Mouse (Mus musculus): ENCODE data around the gene Msh5. TPM values are rescaled to one million over a fixed set of nuclear protein-coding genes. Genes with fewer than 3 reads are reported as not detected.
A peak's percentile ranks its signal among the peaks of the same experiment; 100 is the strongest.

Msh5 gene
- polyA plus RNA-seq (2014; fragmentation: Nextera tagmentation; extraction: Ambion mirVana): 1.5 and 2.4 TPM in 2 replicates

DNA sequence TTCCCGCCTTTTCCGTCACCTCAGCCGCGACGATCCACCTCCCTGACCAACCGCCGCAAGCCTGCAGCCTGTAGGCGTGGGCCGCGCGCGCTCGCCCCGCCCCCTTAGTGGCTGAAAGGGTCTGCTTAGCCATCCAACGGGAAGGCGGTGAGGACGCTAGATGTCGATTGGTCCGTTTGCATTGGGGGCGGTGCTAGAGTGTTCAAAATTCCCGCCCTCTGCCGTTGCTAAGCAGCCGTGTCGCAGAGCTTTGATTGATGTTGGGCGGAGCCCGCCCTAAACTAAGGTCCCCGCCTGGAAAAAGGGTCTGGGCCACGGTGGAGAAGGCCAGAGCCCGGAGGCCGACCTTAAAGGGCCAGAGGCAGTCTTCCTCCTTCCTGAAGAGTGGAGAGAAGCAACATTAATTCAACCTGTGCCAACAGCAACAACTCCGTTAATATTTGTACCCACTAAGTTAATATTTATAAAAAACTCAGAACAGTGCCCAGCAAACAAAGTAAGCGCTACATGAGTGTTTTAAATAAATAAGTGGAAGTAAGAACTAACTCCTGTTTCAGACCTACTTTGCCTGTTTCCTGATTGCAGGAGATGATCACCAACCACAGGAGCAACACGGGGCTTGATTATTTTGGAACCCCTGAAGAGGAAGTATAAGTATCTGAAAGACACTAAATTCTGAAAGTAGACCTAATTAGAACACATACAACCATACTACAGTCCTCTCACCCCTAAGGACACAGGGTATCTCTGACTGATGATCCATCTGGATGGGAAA, at the start of gene Msh5:
Msh5 (minus strand) TSS at position 65 of the 775 bp plus-strand sequence.
- 2% methylated on average over 33 of the region's 33 CpGs for whole genome bisulfite sequencing
- Histone ChIP-seq H3K4me2 (replicated peaks) (peak within 1 kb of the TSS; percentile 99), H3K9me3 (ENCODE audit: control insufficient read depth, low read length) (no peaks in the 10 kb centered on the region), H3K36me3 (replicated peaks; ENCODE audit: control insufficient read depth, insufficient read depth) (no peaks in the 10 kb centered on the region), H3K4me3 (replicated peaks; ENCODE audit: low read length) (peak within 1 kb of the TSS; percentile 56), H3K27me3 (ENCODE audit: control insufficient read depth, insufficient read depth, low read length) (no peaks in the 10 kb centered on the region), H3K9ac (peak within 1 kb of the TSS; percentile 84), H3K4me1 (replicated peaks; ENCODE audit: control insufficient read depth, insufficient read depth, low read length) (peaks cover 27% of the 10 kb centered on the region), H3K27ac (peak within 1 kb of the TSS; percentile 43; the same call in 1 of the 2 replicates)
- peak; percentile 98 for ATAC-seq (ENCODE audit: low FRiP score)
- DNase-seq (ENCODE audit: low spot score): peak; percentile 97

DNA sequence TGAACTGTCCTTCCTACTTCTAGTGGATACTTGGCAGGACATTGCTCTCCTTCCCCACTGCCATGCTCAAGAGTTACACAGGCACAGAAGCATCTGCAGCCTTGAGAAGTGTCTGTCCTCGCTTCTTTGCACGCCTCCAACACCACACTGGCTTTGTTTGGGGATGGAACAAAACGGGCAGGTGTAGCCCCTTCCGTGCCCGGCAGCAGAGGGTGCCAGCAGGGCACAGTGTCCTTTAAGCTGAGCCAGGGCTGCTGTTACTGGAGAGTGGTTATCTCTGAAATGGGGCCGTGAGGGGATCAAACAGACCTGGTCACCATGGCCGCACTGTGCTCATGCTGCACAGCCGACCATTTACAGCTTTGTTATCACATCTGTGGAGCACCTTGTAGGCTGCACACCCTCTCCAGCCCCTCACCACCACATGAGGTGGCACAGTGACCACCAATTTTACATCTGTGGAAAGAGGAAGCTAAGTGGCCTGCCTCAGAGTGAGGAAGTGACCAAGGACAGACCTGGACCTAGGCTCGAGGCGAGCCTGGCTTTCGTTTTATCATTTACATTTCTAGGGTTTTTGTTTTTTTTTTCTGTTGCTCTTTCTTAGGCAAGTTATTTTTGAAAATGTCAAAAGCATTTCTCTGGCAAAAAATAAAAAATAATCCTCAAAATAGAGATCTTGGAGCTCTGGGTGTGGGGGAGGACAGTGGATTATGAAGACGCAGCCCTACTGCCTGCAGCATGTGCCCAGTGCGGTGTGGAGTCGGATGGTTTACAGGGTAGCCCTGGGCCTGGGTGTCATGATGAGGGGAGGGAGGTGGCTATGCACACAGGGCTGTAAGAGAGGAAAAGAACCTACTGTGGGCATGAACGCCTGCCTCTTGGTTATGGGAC, 48.2 kb upstream of the Msh5 start:
- WGBS: 94% methylated on average over 15 of the region's 15 CpGs
- Histone ChIP-seq H3K27ac (no peak overlapping the region), H3K9me3 (ENCODE audit: control insufficient read depth, low read length) (no peaks in the 10 kb centered on the region), H3K9ac (no peak overlapping the region), H3K4me1 (replicated peaks; ENCODE audit: control insufficient read depth, insufficient read depth, low read length) (peaks cover 9% of the 10 kb centered on the region), H3K4me2 (replicated peaks) (no peak overlapping the region), H3K36me3 (replicated peaks; ENCODE audit: control insufficient read depth, insufficient read depth) (peaks cover 83% of the 10 kb centered on the region), H3K4me3 (replicated peaks; ENCODE audit: low read length) (no peak overlapping the region), H3K27me3 (ENCODE audit: control insufficient read depth, insufficient read depth, low read length) (no peaks in the 10 kb centered on the region)
- DNase-seq (ENCODE audit: low spot score) (no peak), ATAC-seq (ENCODE audit: low FRiP score) (no peak)

- H3K9ac ChIP-seq: no peak overlapping the region
- WGBS: 89% methylated on average over 14 of the region's 14 CpGs
- H3K4me2 ChIP-seq (replicated peaks): no peak overlapping the region
- ATAC-seq (ENCODE audit: low FRiP score) (no peak), DNase-seq (ENCODE audit: low spot score) (no peak)
- H3K27me3 ChIP-seq (ENCODE audit: control insufficient read depth, insufficient read depth, low read length): no peaks in the 10 kb centered on the region
- H3K9me3 ChIP-seq (ENCODE audit: control insufficient read depth, low read length): no peaks in the 10 kb centered on the region
- peaks cover 62% of the 10 kb centered on the region for H3K36me3 ChIP-seq (replicated peaks; ENCODE audit: control insufficient read depth, insufficient read depth)
- no peak overlapping the region for H3K4me3 ChIP-seq (replicated peaks; ENCODE audit: low read length)
- H3K4me1 ChIP-seq (replicated peaks; ENCODE audit: control insufficient read depth, insufficient read depth, low read length): peaks cover 10% of the 10 kb centered on the region
- H3K27ac ChIP-seq: no peak overlapping the region
Observed at GRCm38 (mm10) chr17:35092403-35093198, 46.1 kb upstream of the Msh5 start.

GRCm38 (mm10) chr17:35090166-35090932, 43.8 kb upstream of the Msh5 start:
- DNase-seq (ENCODE audit: low spot score) (no peak), ATAC-seq (ENCODE audit: low FRiP score) (no peak)
- Histone ChIP-seq H3K4me1 (replicated peaks; ENCODE audit: control insufficient read depth, insufficient read depth, low read length) (peaks cover 10% of the 10 kb centered on the region), H3K27me3 (ENCODE audit: control insufficient read depth, insufficient read depth, low read length) (no peaks in the 10 kb centered on the region), H3K27ac (peak overlapping the region; percentile 38), H3K4me3 (replicated peaks; ENCODE audit: low read length) (peak overlapping the region; percentile 47), H3K36me3 (replicated peaks; ENCODE audit: control insufficient read depth, insufficient read depth) (peaks cover 40% of the 10 kb centered on the region), H3K9me3 (ENCODE audit: control insufficient read depth, low read length) (no peaks in the 10 kb centered on the region), H3K4me2 (replicated peaks) (peak overlapping the region; percentile 56), H3K9ac (peak overlapping the region; percentile 78)
- WGBS: 59% methylated on average over 8 of the region's 8 CpGs

DNA sequence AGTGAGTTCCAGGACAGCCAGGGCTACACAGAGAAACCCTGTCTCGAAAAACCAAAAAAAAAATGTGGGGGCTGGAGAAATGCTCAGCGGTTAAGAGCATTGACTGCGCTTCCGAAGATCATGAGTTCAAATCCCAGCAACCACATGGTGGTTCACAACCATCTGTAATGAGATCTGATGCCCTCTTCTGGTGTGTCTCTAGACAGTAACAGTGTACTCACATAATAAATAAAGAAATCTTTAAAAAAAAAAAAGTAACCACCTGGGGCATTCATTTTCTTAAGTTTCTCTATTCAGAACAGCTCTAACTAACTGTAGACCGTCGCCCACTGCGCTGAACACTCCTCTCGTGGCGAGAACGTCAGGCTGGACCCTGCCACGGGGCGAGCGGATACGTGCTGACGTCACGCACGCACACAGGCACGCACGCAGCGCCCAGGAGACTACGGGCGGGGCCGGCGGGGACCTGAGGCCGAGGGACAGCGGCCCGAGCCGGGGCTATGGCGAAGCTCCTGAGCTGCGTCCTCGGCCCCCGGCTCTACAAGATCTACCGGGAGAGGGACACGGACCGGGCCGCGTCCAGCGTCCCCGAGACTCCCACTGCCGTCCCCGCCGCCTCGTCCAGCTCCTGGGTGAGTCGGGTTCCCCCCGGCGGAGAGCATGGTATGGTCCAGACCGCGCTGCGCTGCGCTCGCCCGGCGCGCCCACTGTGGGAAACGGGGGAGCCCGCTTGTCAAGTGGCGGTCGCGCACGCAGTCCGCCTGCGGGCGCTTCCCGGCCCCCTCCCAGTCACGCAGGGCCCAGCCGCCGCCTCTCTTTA, 42.5 kb upstream of the Msh5 start, which contains the start of gene Abhd16a:
Abhd16a (plus strand) TSS at position 439 of the 820 bp plus-strand sequence.
- Histone ChIP-seq H3K27me3 (ENCODE audit: control insufficient read depth, insufficient read depth, low read length) (no peaks in the 10 kb centered on the region), H3K9me3 (ENCODE audit: control insufficient read depth, low read length) (no peaks in the 10 kb centered on the region), H3K27ac (peak within 1 kb of the TSS; percentile 94), H3K4me2 (replicated peaks) (peak within 1 kb of the TSS; percentile 56), H3K9ac (peak within 1 kb of the TSS; percentile 78), H3K4me1 (replicated peaks; ENCODE audit: control insufficient read depth, insufficient read depth, low read length) (peaks cover 10% of the 10 kb centered on the region), H3K4me3 (replicated peaks; ENCODE audit: low read length) (peak within 1 kb of the TSS; percentile 47), H3K36me3 (replicated peaks; ENCODE audit: control insufficient read depth, insufficient read depth) (peaks cover 27% of the 10 kb centered on the region)
- WGBS: 4% methylated on average over 62 of the region's 67 CpGs
- ATAC-seq (ENCODE audit: low FRiP score): peak; percentile 98
- peak; percentile 93 for DNase-seq (ENCODE audit: low spot score)

DNA sequence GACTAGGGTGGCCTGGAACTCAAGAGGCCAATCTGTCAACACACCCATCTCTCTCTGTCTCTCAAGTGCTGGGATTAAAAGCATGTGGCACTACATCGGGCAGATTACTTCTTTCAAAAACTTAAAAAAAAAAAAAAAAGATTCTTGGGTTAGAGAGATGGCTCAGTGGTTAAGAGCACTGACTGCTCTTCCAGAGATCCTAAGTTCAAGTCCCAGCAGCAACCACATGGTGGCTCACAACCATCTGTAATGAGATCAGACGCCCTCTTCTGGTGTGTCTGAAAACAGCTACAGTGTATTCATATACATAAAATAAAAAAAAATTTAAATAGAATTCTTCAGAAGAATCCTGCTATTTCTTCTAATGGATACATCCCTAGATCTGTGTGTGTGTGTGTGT, 41.6 kb upstream of the Msh5 start:
- Histone ChIP-seq H3K27me3 (ENCODE audit: control insufficient read depth, insufficient read depth, low read length) (no peaks in the 10 kb centered on the region), H3K4me2 (replicated peaks) (no peak overlapping the region), H3K9me3 (ENCODE audit: control insufficient read depth, low read length) (no peaks in the 10 kb centered on the region), H3K9ac (no peak overlapping the region), H3K4me1 (replicated peaks; ENCODE audit: control insufficient read depth, insufficient read depth, low read length) (peaks cover 10% of the 10 kb centered on the region), H3K27ac (no peak overlapping the region), H3K4me3 (replicated peaks; ENCODE audit: low read length) (no peak overlapping the region), H3K36me3 (replicated peaks; ENCODE audit: control insufficient read depth, insufficient read depth) (peaks cover 18% of the 10 kb centered on the region)
- DNase-seq (ENCODE audit: low spot score) (no peak), ATAC-seq (ENCODE audit: low FRiP score) (no peak)
- 57% methylated on average over 2 of the region's 2 CpGs for WGBS

- no peaks in the 10 kb centered on the region for H3K27me3 ChIP-seq (ENCODE audit: control insufficient read depth, insufficient read depth, low read length)
- H3K4me3 ChIP-seq (replicated peaks; ENCODE audit: low read length): no peak within 1 kb of the TSS
- 85% methylated on average over 7 of the region's 7 CpGs for WGBS
- H3K27ac ChIP-seq: no peak within 1 kb of the TSS
- DNase-seq (ENCODE audit: low spot score): no peak
- H3K9me3 ChIP-seq (ENCODE audit: control insufficient read depth, low read length): no peaks in the 10 kb centered on the region
- no peak within 1 kb of the TSS for H3K4me2 ChIP-seq (replicated peaks)
- no peaks in the 10 kb centered on the region for H3K36me3 ChIP-seq (replicated peaks; ENCODE audit: control insufficient read depth, insufficient read depth)
- no peak for ATAC-seq (ENCODE audit: low FRiP score)
- peaks cover 7% of the 10 kb centered on the region for H3K4me1 ChIP-seq (replicated peaks; ENCODE audit: control insufficient read depth, insufficient read depth, low read length)
- H3K9ac ChIP-seq: no peak within 1 kb of the TSS
Observed at GRCm38 (mm10) chr17:35085208-35085865, 38.8 kb upstream of the Msh5 start, which contains the start of gene Ly6g6f. Gene Ly6g6f, minus strand, starts transcription at chr17:35085610.
